Mouse (Mus musculus) myocyte (in vitro differentiated cells): ENCODE measurements at regions not wholly inside any gene's neighbourhood (a gene's known extent, or its start where the extent isn't known, plus 50 kb on each side); places are given as distances from the start of the nearest gene placed in this dataset.

Source experiments
- MAX ChIP-seq: IDR thresholded peaks from one replicate; pipeline ENCODE4 v1.6.1; 2011; ENCODE audit warnings: low read depth, mild to moderate bottlenecking, control low read depth
- MYOD1 ChIP-seq, 3 experiments: IDR thresholded peaks; one replicate each; pipeline ENCODE4 v1.6.1; 2011; ENCODE audit warnings: control low read depth in 2 of 3, low read depth in 2 of 3, mild to moderate bottlenecking in 2 of 3, moderate library complexity in 1 of 3; ENCODE audit not compliant: insufficient read length in 2 of 3, control insufficient read depth in 1 of 3
- POLR2A ChIP-seq: IDR thresholded peaks from one replicate; pipeline ENCODE4 v1.6.1; 2011; ENCODE audit warnings: low read depth, mild to moderate bottlenecking, control low read depth, moderate library complexity; ENCODE audit not compliant: insufficient read length

GRCm38 (mm10) chr15:25550269-25551054 is 71.9 kb upstream of the Myo10 start:
- no peak for TF ChIP-seq MAX
- no peak for TF ChIP-seq MYOD1 (IDR thresholded peaks at IDR 0.05; ENCODE audit: control insufficient read depth in 1 of 3, insufficient read length in 2 of 3, low read depth in 2 of 3)
- TF ChIP-seq POLR2A, result no peak
